Mouse (Mus musculus): ENCODE data around the gene Nr2c1.

Nr2c1 gene

DNA sequence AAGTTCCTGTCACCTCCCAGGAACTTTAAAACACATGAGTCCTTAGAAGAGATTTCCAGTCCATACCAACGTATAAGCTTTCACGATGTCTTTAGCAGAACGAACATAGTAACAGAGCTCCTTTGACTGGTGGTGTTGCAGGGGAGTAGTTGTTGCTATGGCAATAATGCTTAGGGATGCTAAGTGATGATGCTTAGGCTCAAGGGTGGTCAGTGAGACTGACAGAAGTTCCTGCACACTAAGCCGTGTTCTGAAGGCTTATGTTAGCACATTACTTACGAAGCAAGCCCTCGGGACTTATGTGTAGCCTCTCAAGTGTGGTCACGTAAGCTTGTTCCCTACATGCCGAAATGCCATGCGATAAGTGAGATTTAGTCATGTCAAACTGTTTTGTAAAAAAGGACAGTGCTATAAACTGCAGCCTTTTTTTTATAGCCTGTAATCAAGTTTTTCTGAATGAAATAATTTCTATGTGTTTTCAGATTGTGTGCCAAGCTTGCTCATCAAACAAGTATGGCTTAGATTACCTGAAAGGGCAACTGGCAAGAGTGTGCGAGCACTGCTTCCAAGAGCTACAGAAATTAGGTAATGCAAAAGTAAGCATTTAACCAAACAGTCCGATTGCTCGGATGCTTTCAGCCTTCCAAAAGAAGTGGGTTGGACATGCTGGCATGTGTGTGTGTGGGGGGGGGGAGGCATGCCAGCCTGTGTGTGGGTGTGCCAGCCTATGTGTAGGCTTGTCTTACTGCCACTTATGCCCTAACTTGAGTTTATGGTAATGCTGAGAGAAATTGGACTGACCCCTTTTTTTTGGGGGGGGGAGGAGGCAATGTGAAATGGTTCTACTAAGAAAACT lies 13.1 kb upstream of the Nr2c1 start:
- in situ Hi-C loops (cut with MboI, MseI) = no loop called here

DNA sequence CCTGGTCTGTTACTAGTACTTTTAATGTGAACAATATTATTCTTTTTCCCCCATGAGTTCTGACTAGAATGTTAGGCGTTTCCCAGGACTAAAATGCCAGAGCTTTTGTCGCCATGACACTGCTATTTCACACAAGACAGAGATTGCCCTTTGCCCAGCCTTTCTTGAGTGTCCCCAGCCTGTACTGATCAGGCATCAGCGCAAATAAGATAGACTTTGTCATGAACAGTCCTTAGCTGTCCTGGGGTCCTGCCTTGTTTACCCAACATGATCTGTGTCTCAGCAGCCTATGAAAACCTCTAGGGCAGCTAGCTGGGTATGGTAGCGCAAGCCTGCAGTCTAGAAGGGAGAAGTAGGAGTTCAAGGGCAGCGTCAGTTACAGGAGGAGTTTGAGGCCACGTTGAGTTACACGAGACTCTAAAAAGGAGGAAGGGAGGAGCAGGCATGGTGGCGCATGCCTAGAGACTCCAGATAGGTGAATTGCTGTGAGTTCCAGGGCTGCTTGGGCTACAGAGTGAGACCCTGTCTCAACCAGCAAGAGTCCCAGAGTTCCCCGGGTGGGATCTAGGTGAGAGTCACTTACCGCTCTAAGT lies 8.8 kb upstream of the Nr2c1 start:
- in situ Hi-C loops (cut with MboI, MseI) = no loop called here

GRCm38 (mm10) chr10:94140227-94140931 lies 7.4 kb upstream of the Nr2c1 start:
- in situ Hi-C loops (cut with MboI, MseI) = no loop called here

GRCm38 (mm10) chr10:94142427-94142826 lies 5.4 kb upstream of the Nr2c1 start:
- in situ Hi-C loops (cut with MboI, MseI) = no loop called here

DNA sequence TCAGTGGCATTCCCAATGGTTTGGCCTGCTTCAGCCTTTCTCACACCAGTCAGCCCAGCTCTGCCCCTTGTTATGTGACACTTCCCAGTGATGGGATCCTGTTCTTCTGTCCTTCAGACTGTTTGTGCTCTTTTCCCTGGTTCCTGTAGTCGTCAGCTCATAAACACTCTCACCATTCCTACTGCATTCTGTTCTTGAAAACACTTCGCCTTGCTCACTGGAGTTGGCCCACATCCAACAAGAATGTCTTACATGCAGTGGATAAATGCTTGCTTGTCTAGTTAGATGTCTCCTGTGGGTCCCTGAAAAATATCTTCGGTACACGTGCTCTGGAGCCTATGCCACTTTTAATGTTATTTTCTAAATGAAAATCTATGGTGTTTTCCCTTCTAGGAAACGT lies 3.2 kb upstream of the Nr2c1 start:
- in situ Hi-C loops (cut with MboI, MseI) = no loop called here

DNA sequence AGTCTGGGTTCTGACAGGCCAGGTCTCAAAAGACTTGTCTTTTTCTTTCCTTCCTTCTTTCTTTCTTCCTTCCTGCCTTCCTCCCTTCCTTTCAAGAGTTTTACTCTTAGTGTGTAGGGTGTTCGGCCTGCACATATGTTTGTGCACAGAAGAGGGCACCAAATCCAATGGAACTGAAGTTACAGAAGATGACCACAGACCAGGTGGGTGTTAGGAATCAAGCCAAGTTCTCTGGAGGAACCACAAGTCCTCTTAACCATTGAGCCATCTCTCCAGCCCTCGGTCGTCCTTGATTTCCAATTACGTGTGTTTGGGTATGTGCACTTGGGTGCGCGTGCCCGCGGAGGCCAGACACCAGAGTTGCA lies 450 bp upstream of the Nr2c1 start:
- in situ Hi-C loops (cut with MboI, MseI) = no loop called here

GRCm38 (mm10) chr10:94151488-94151887 lies 3.7 kb downstream of the Nr2c1 start:
- in situ Hi-C loops (cut with MboI, MseI) = no loop called here

DNA sequence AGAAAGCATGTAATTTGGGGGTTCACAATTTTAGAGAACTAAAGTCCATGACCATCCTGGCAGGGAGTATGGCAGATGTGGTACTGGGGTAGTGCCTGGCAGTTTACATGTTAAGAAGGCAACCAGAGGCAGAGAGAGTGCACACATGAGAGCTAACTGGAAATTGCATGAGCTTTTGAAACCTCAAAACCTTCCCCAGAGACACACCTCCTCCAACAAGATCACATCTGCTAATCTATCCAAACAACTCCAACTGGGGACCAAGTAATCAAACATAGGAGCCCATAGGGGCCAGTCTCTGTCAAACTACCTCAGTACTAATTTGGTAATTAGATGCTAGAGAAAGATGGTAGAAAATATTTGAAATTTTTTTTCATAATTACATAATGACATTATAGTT lies 6.0 kb downstream of the Nr2c1 start:
- in situ Hi-C loops (cut with MboI, MseI) = no loop called here

DNA sequence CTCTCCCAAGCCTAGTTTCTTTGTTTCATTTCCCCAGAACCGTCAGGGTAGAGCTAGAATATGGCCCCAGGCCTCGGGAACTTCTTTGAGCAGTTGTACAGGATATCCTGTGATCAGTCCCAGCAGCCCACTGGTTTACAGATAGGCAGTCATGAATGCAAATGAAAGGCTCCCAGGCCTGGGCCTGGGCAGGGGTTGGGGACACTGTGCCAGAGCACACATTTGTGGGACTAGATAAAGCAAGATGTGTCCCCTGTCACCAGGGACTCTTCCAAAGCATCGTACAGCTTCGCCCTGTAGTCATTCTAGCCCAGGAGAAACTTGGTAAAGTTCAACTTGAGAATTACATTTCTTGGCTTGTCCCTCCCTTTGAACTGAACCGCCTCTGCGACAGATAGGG lies 11.1 kb downstream of the Nr2c1 start:
- in situ Hi-C loops (cut with MboI, MseI) = no loop called here

DNA sequence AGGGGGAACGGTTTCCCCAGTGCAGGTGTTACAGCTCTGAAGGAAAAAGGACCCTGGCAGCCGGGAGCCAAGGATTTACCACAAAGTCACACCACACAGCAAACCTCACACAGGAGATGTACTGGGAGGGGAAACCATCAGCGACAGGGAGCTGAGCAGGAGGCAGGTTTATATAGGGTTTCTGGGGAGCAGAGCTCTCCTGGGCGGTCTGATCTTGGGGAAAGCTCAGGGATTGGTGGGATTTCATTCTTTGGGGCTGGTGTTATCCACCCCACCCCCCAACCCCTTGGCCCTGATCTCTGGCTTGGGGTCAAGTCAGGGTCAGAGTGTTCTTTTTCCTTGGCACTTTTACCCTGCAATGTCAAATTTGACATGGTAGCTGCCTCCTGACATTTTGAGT lies 11.6 kb downstream of the Nr2c1 start:
- in situ Hi-C loops (cut with MboI, MseI) = no loop called here

DNA sequence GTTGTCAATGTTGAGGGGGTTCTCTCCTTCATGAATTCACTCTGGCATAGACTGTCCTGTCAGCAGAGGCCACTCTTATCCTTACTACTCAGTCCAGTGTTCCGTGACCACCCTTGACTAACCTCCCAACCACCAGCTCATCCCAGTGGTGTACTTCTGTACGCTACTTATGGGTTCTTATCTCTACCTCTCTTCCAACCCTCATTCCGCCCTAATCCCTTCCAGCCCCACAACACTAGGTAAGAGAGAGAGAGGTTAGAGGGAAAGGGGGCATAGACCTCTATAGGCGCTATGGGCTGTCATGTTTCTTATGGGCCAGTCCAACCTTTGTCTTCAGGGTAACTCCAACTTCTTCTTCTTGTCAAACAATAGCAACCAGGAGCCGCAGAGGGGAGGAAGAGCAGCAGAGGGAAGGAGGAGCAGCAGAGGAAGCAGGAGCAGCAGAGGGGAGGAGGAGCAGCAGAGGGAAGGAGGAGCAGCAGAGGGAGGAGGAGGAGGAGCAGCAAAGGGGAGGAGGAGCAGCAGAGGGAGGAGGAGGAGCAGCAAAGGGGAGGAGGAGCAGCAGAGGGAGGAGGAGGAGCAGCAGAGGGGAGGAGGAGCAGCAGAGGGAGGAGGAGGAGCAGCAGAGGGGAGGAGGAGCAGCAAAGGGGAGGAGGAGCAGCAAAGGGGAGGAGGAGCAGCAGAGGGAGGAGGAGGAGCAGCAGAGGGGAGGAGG lies 13.4 kb downstream of the Nr2c1 start:
- in situ Hi-C loops (cut with MboI, MseI) = no loop called here

DNA sequence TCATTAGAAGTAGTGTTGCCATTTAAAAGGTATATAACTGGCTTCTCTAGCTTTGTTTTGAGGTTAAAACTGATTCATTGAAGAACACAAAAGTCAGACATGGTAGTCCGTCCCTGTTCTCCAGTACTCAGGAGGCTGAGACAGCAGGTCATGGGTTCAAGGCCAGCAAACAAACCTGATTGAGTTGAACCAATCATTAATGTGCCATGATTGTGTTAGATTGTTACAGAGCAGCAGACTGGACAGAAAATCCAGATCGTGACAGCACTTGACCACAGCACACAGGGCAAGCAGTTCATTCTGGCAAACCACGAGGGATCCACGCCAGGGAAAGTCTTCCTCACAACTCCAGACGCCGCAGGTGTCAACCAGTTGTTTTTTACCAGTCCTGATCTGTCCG lies 14.2 kb downstream of the Nr2c1 start:
- in situ Hi-C loops (cut with MboI, MseI) = no loop called here

- in situ Hi-C loops (cut with MboI, MseI) = no loop called here
Observed at GRCm38 (mm10) chr10:94164104-94164845, 16.5 kb downstream of the Nr2c1 start.

GRCm38 (mm10) chr10:94165426-94165825 lies 17.6 kb downstream of the Nr2c1 start:
- in situ Hi-C loops (cut with MboI, MseI) = no loop called here

DNA sequence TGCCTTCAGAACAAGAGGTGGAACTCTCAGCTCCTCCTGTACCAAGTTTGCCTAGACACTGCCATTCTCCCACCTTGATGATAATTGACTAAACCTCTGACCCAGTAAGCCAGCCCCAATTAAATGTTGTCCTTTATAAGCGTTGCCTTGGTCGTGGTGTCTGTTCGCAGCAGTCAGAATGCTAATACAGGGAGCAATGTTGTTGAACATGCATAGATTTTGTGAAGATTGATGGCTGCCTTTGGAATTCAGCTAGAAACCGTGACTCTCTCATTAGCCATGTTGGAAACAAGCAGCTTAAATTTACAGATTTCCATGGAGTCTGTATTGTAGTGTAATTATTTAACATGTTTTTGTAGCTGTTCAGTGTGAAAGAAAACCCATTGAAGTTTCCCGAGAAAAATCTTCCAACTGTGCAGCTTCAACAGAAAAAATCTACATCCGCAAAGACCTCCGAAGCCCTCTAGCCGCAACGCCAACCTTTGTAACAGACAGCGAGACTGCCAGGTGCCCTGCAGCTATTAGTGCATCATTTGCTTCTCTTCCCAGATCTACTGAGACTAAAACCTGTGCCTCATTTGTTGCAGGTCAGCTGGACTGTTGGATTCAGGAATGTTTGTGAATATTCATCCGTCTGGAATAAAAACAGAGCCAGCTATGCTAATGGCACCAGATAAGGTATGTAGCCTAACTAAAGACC lies 19.4 kb downstream of the Nr2c1 start:
- in situ Hi-C loops (cut with MboI, MseI) = no loop called here

DNA sequence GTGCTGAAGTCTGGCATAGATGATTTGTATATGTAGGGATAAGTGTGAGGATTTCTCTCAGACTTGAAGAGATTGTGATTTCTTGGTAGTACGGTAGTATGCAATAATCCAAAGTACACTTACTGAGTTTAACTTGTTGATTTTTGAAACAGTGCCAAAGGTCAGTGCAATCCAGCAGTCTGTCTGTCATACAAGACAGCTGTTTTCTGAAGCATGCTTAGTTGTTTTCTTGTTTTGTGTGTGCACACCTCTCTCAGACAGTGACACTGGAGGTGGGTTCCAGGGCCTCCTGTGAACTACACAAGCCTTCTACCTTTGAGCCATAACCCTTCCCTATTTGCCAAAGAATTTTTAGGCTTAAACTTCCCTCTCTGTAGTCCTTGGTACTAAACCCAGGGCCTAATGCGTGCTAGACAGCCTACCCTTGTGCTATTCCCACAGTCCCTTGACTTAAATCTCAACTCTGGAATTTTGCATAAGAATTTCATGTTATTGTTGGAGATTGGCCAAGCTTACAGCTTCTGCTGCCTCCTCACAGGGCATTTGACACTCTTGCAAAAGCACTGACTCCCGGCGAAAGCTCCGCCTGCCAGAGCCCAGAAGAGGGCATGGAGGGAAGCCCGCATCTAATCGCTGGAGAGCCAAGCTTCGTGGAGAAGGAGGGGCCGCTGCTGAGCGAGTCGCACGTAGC lies 23.8 kb downstream of the Nr2c1 start:
- in situ Hi-C loops (cut with MboI, MseI) = loop anchor here in 1 of 2 experiments (10.0 kb wide), 1 partner anchor 1313 kb away; no protein-coding TSS in a partner anchor

DNA sequence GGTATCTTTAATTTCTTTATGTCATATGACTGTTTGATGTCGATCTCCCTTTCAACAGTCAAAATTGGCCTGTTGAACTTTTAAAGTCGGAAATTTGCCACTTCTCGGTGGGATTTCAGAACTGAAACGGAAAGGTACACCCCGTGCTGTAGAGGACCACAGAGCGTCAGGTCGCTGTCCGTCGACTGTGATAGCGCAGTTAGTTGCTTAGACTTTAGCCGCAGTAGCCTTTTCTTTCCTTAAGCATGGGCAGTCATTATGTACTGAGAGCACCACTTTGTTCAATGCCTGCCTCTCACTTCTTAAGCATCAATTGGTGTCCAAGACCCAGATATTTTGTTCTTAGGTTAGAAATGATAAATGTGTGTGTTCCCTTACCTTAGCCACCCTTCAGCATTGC lies 24.3 kb downstream of the Nr2c1 start:
- in situ Hi-C loops (cut with MboI, MseI) = loop anchor here in 1 of 2 experiments (10.0 kb wide), 1 partner anchor 1313 kb away; no protein-coding TSS in a partner anchor

DNA sequence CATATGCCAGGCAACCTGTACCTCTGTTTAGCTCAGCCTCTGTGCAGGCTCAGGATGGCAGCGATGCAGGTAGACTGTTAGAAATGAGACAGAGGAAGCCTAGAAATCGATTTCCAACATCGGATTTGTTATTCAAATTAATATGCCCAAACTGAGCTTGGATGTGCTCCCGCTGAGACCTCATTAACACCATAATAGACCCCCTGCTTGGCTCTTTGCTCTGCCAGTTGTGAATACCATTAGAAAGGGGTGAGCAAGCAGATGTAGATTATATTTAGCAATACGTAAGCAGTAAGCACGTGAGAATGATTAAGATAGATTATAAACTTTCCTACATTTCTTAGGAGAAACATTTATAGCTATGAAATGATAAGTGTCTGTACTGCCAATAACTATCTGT lies 24.9 kb downstream of the Nr2c1 start:
- in situ Hi-C loops (cut with MboI, MseI) = loop anchor here in 1 of 2 experiments (10.0 kb wide), 1 partner anchor 1312 kb away; no protein-coding TSS in a partner anchor

GRCm38 (mm10) chr10:94174652-94175051 lies 26.8 kb downstream of the Nr2c1 start:
- in situ Hi-C loops (cut with MboI, MseI) = loop anchor here in 1 of 2 experiments (10.0 kb wide), 1 partner anchor 1310 kb away; no protein-coding TSS in a partner anchor

DNA sequence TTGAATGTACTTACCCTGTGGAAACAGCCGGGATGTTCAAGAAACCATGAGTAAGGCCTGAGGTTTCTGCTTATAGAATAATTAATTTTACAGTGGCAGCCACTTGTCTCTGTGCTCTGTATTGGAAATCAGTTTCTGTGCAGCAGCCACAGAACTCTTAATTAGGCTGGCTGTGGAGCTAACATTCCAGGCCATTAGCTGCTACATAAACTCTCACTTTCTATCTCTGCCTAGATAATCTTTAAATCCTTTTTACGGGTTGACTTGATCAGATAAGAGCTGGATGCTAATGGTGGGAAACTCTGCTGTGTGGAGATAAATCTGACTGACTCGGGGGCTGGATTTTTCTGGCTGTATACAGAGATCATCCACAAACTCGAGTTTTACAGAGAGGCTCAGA lies 35.4 kb downstream of the Nr2c1 start:
- in situ Hi-C loops (cut with MboI, MseI) = no loop called here

All from T-helper 17 cell (primary cell).